Mouse (Mus musculus) olfactory bulb, adult 2 months (tissue): ENCODE measurements at regions not wholly inside any gene's neighbourhood (a gene's known extent, or its start where the extent isn't known, plus 50 kb on each side); places are given as distances from the start of the nearest gene placed in this dataset.

Experiments used
- H3K27ac ChIP-seq: fragments of 200-500 bp; 2 replicates; pipeline ENCODE4 v1.5.1; 2012; ENCODE audit warnings: low read depth, low read length; ENCODE audit not compliant: insufficient read depth
- H3K4me1 ChIP-seq: fragments of 200-500 bp; 2 replicates; pipeline ENCODE4 v1.6.1; 2012; ENCODE audit warnings: low read length; ENCODE audit not compliant: control insufficient read depth, insufficient read depth
- H3K4me3 ChIP-seq: fragments of 200-500 bp; 2 replicates; pipeline ENCODE4 v1.5.1; 2012; ENCODE audit warnings: mild to moderate bottlenecking, low read depth, low read length, moderate library complexity; ENCODE audit not compliant: insufficient read depth
- CTCF ChIP-seq: fragments of 200-500 bp; IDR thresholded peaks from 2 replicates; pipeline ENCODE4 v1.5.1; 2012; ENCODE audit warnings: low read depth, mild to moderate bottlenecking, low read length, moderate library complexity; ENCODE audit not compliant: insufficient read depth
- POLR2A ChIP-seq: fragments of 200-500 bp; IDR thresholded peaks from 2 replicates; pipeline ENCODE4 v1.6.1; 2012; ENCODE audit warnings: mild to moderate bottlenecking, low read depth, low read length, moderate library complexity; ENCODE audit not compliant: insufficient read depth
- WGBS: fragments of 180-500 bp; shearing (Covaris S2); methylation state at CpG from one replicate; pipeline ENCODE4 v1.1.7; 2018; 5-methylcytosine and 5-hydroxymethylcytosine counted together

DNA sequence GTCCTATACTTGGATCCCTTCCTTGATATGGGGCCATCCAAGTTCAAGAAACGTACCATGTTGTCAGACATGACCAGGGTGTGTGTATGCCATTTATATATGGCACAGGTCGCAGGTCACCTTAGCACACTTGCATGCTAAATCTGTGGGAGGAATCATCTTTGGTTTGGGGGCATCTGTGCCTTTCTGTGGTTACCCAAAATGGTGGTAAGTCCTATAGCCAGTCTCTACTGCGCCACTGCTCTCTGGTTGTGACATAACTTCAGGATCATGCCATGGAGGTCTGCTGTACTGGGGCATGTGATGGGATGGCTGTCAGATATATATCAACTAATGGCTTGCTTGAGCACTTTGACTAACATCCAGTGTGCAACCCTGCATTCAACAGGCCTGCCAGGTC is 112.9 kb upstream of the Rtl1 start:
- no peak for TF ChIP-seq POLR2A
- TF ChIP-seq CTCF, result no peak
- Histone ChIP-seq H3K4me1 (no peaks in the 10 kb centered on the region), H3K4me3 (no peak overlapping the region), H3K27ac (no peak overlapping the region)
- WGBS, result 95% methylated on average over 3 of the region's 3 CpGs

DNA sequence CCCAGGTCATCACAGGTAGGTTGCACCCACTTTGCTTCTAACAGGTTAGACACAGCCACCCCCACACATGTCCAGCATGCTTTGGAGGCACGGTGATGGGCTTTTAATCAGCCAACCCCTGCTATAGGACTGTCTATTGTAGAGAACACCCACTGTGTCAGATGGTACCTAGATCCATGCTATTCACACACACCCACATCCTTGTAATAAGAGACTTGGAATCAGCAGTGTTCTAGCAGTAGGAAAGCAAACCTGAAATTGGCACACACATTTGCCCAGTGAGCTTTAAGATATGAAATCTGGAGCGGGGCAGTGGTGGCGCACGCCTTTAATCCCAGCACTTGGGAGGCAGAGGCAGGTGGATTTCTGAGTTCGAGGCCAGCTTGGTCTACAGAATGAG is 113.9 kb upstream of the Rtl1 start:
- WGBS, result 84% methylated on average over 5 of the region's 5 CpGs
- Histone ChIP-seq H3K4me1 (no peaks in the 10 kb centered on the region), H3K27ac (no peak overlapping the region), H3K4me3 (no peak overlapping the region)
- TF ChIP-seq POLR2A (no peak), CTCF (no peak)

DNA sequence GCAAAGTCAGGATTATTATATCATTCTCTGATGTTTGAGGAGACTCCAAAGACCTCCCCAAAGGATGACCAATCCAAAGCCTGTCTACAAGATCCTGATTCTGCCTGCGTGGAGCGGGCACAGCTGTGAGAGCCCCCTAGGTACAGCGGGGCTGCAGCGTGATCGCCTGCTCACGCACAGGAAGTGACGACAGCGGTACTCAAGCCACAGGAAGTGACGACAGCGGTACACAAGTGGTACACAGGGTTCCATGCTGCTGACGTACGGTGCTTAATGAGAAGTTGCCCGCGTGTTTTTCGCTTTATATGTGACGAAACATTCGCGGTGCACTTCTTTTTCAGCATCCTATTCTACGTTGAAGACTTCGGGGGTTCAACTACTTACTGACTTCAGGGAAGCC is 116.9 kb upstream of the Rtl1 start:
- no peaks in the 10 kb centered on the region for H3K4me1 ChIP-seq
- no peak overlapping the region for H3K4me3 ChIP-seq
- 97% methylated on average over 20 of the region's 20 CpGs for WGBS
- H3K27ac ChIP-seq, result no peak overlapping the region
- TF ChIP-seq POLR2A, result no peak
- TF ChIP-seq CTCF, result no peak

DNA sequence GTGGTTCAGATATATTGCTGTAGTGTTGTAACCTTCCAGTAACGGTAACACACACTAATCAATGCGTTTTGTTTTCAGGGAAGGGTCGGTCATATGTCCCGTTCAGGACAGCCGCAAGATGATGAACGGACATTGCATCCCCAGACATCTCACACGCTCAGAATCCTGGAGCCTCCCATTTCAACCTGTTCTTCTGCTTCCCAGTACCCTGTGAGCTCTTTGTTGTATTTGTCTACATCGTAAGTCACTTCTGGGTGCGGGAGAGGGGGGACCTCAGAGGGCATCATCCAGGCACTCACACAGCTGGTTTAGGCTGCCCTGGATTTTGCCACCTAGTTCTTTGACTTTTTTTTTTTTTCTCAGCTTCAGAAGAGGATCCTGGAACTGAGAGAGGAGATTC is 117.9 kb upstream of the Rtl1 start:
- TF ChIP-seq CTCF, result no peak
- TF ChIP-seq POLR2A, result no peak
- Histone ChIP-seq H3K4me1 (no peaks in the 10 kb centered on the region), H3K4me3 (no peak overlapping the region), H3K27ac (no peak overlapping the region)
- WGBS, result 94% methylated on average over 9 of the region's 9 CpGs

DNA sequence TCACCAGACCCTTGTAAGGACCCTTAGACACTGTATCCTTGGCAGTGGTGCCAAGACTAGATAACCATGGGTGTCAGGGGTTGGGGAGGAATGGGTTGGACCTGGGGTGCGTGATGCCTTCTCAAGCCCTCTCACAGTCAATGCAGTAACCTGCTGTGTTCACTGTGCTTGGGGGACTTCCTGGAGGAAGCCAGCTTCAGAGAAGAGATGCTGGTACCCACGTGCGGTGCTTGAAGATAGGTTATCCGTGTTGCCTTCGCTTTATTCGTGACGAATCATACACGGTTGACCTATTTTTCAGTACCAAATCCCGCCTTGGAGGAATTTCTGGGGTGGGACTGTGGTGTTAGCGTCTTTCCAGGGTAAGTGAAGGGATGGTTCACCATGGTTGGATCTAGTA is 138.1 kb upstream of the Rtl1 start:
- 91% methylated on average over 10 of the region's 10 CpGs for WGBS
- Histone ChIP-seq H3K27ac (no peak overlapping the region), H3K4me3 (no peak overlapping the region), H3K4me1 (peaks cover 3% of the 10 kb centered on the region; the same call in 1 of the 2 replicates)
- TF ChIP-seq CTCF (no peak), POLR2A (no peak)

DNA sequence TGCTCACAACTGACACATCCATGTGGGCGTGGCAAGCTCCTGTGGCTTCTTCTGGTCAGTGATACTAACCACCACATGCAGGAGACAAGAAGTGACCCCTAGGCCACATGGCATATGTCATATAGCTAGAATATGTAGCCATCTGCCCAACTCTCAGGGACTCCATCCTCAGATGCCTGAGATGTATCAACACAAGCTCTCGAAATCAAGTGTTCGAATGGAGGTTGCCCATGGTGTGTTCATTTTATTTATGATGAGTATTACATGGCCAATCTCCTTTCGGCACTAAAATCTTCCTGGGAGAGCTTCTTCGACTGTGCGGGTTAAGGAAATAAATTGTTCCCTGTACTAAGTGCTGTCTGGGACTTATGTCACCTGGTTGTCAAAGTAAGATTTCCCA is 138.8 kb upstream of the Rtl1 start:
- 95% methylated on average over 6 of the region's 6 CpGs for WGBS
- TF ChIP-seq CTCF, result no peak
- no peak for TF ChIP-seq POLR2A
- Histone ChIP-seq H3K27ac (no peak overlapping the region), H3K4me1 (peaks cover 6% of the 10 kb centered on the region; the same call in 1 of the 2 replicates), H3K4me3 (no peak overlapping the region)

DNA sequence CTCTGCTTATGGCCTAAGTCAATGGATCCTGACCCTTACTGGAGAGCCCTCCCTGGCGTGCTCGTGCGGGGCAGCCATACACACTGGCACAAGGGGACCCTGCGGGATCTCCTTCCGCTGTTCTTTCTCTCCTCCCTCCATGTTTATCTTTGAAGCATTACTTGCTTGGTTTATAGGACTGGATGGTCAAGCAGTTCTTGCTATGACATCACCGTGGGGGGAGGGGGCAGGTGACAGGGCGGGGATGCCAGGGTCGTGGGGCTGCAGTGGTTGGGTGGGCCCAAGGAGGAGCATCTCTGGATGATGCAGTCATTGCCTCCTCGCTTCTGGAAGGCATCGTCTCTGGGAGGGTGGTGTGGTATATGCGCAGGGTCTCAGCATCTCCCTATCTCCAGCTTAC is 142.4 kb upstream of the Rtl1 start:
- H3K27ac ChIP-seq, result no peak overlapping the region
- TF ChIP-seq POLR2A (no peak), CTCF (no peak)
- H3K4me1 ChIP-seq, result peaks cover 6% of the 10 kb centered on the region; the same call in 1 of the 2 replicates
- no peak overlapping the region for H3K4me3 ChIP-seq
- WGBS, result 90% methylated on average over 11 of the region's 11 CpGs

DNA sequence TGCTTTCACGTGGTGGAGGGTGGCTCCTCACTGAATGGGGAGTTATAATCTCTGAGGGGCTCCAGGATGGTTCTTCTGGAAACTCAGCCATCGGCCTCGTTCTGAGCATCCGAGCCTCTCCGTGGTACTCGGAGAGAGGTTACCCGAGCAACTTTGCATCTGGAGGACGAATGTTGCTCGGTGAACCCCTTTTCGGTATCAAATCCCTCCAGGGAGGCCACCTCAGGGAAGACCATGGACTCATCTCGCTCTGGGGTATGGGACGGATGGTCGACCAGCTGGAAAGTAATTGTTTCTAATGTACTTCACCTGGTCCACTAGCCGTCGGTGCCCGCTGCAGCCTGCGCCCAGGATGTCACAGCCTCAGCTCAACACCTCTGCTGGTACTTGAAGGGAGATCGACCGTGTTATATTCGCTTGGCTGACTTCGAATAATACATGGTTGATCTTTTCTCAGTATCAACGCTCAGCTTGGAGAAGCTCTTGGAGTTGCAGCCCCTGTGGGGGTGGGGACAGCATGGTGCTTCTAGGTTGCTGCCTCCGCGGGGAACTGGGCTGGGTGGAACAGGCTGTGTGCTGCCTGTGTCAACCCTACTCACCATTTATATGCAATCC is 143.0 kb upstream of the Rtl1 start:
- Histone ChIP-seq H3K4me1 (peaks cover 12% of the 10 kb centered on the region), H3K4me3 (no peak overlapping the region), H3K27ac (no peak overlapping the region)
- TF ChIP-seq POLR2A (no peak), CTCF (no peak)
- 76% methylated on average over 24 of the region's 24 CpGs for WGBS

DNA sequence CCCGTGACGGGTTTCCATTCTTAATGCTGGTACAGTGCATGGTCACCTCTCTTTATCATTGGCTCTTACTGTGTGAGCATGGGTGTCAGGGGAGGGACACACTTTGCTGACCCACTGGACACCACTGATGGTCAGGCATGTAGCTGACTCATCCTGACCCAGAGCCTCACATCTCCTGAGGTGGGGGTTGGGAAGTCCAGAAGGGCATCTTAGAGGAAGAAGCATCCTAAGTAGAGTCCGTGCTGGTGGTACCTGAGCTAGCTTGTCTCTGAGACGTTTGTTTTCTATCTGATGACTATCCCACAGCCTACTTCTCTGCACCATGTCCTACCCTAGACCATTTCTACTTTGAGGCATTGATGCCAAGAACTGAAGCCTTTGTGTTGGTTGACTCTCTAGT is 144.1 kb upstream of the Rtl1 start:
- Histone ChIP-seq H3K4me3 (no peak overlapping the region), H3K4me1 (peaks cover 22% of the 10 kb centered on the region), H3K27ac (no peak overlapping the region)
- WGBS, result 89% methylated on average over 4 of the region's 4 CpGs
- TF ChIP-seq POLR2A (no peak), CTCF (no peak)
